Mouse (Mus musculus): ENCODE results near the gene D17Wsu92e. TPM values are rescaled to one million over a fixed set of nuclear protein-coding genes. Genes with fewer than 3 reads are reported as not detected.

Gene D17Wsu92e
- polyA plus RNA-seq, 1 experiment: 81.8 TPM

GRCm38 (mm10) chr17:27777823-27778222 lies 42.6 kb downstream of the D17Wsu92e start:
- H3K4me1 ChIP-seq (ENCODE audit: control insufficient read depth, insufficient read depth, low read length): peaks cover 39% of the 10 kb centered on the region
- no peak for TF ChIP-seq CTCF (IDR thresholded peaks at IDR 0.05; ENCODE audit: low read depth, low read length)
- TF ChIP-seq POLR2A (IDR thresholded peaks at IDR 0.05; ENCODE audit: borderline replicate concordance, low read depth, low read length): no peak
- H3K27ac ChIP-seq (ENCODE audit: insufficient read depth, low read depth, low read length): peak overlapping the region; percentile 41
- H3K4me3 ChIP-seq (ENCODE audit: insufficient read depth, low read length): no peak overlapping the region

- H3K4me3 ChIP-seq (ENCODE audit: insufficient read depth, low read length): no peak overlapping the region
- no peak for TF ChIP-seq CTCF (IDR thresholded peaks at IDR 0.05; ENCODE audit: low read depth, low read length)
- TF ChIP-seq POLR2A (IDR thresholded peaks at IDR 0.05; ENCODE audit: borderline replicate concordance, low read depth, low read length): no peak
These were observed 46.2 kb downstream of the D17Wsu92e start for GRCm38 (mm10) chr17:27774198-27774597.

GRCm38 (mm10) chr17:27771616-27772015 lies 48.8 kb downstream of the D17Wsu92e start:
- no peak for TF ChIP-seq CTCF (IDR thresholded peaks at IDR 0.05; ENCODE audit: low read depth, low read length)
- no peak for TF ChIP-seq POLR2A (IDR thresholded peaks at IDR 0.05; ENCODE audit: borderline replicate concordance, low read depth, low read length)
- H3K4me3 ChIP-seq (ENCODE audit: insufficient read depth, low read length): no peak overlapping the region
- H3K27ac ChIP-seq (ENCODE audit: insufficient read depth, low read depth, low read length): no peak overlapping the region
- H3K4me1 ChIP-seq (ENCODE audit: control insufficient read depth, insufficient read depth, low read length): peaks cover 14% of the 10 kb centered on the region

More at GRCm38 (mm10) chr17:27774198-27774597, 46.2 kb downstream of the D17Wsu92e start:
- H3K27ac ChIP-seq (ENCODE audit: insufficient read depth, low read depth, low read length): no peak overlapping the region
- H3K4me1 ChIP-seq (ENCODE audit: control insufficient read depth, insufficient read depth, low read length): peaks cover 19% of the 10 kb centered on the region

GRCm38 (mm10) chr17:27768817-27769542 lies 51.5 kb downstream of the D17Wsu92e start:
- no peak overlapping the region for H3K27ac ChIP-seq (ENCODE audit: insufficient read depth, low read depth, low read length)
- H3K4me1 ChIP-seq (ENCODE audit: control insufficient read depth, insufficient read depth, low read length): peaks cover 21% of the 10 kb centered on the region
- TF ChIP-seq CTCF (IDR thresholded peaks at IDR 0.05; ENCODE audit: low read depth, low read length): no peak
- TF ChIP-seq POLR2A (IDR thresholded peaks at IDR 0.05; ENCODE audit: borderline replicate concordance, low read depth, low read length): no peak
- no peak overlapping the region for H3K4me3 ChIP-seq (ENCODE audit: insufficient read depth, low read length)

- Histone ChIP-seq H3K4me1 (ENCODE audit: control insufficient read depth, insufficient read depth, low read length) (peaks cover 21% of the 10 kb centered on the region), H3K27ac (ENCODE audit: insufficient read depth, low read depth, low read length) (peak overlapping the region; percentile 24; the same call in 1 of the 2 replicates), H3K4me3 (ENCODE audit: insufficient read depth, low read length) (no peak overlapping the region)
- TF ChIP-seq CTCF (IDR thresholded peaks at IDR 0.05; ENCODE audit: low read depth, low read length): no peak
- TF ChIP-seq POLR2A (IDR thresholded peaks at IDR 0.05; ENCODE audit: borderline replicate concordance, low read depth, low read length): no peak
These were observed 52.9 kb downstream of the D17Wsu92e start for GRCm38 (mm10) chr17:27767543-27767942.

GRCm38 (mm10) chr17:27767120-27767519 lies 53.3 kb downstream of the D17Wsu92e start:
- peak overlapping the region; percentile 24; the same call in 1 of the 2 replicates for H3K27ac ChIP-seq (ENCODE audit: insufficient read depth, low read depth, low read length)
- TF ChIP-seq CTCF (IDR thresholded peaks at IDR 0.05; ENCODE audit: low read depth, low read length): no peak
- H3K4me1 ChIP-seq (ENCODE audit: control insufficient read depth, insufficient read depth, low read length): peaks cover 21% of the 10 kb centered on the region
- H3K4me3 ChIP-seq (ENCODE audit: insufficient read depth, low read length): no peak overlapping the region

GRCm38 (mm10) chr17:27765066-27765465 lies 55.4 kb downstream of the D17Wsu92e start:
- TF ChIP-seq CTCF (IDR thresholded peaks at IDR 0.05; ENCODE audit: low read depth, low read length) (no peak), POLR2A (IDR thresholded peaks at IDR 0.05; ENCODE audit: borderline replicate concordance, low read depth, low read length) (no peak)
- Histone ChIP-seq H3K4me3 (ENCODE audit: insufficient read depth, low read length) (no peak overlapping the region), H3K4me1 (ENCODE audit: control insufficient read depth, insufficient read depth, low read length) (peaks cover 21% of the 10 kb centered on the region), H3K27ac (ENCODE audit: insufficient read depth, low read depth, low read length) (peak overlapping the region; percentile 35; the same call in 1 of the 2 replicates)

- H3K4me1 ChIP-seq (ENCODE audit: control insufficient read depth, insufficient read depth, low read length): peaks cover 21% of the 10 kb centered on the region
- H3K27ac ChIP-seq (ENCODE audit: insufficient read depth, low read depth, low read length): peak overlapping the region; percentile 35; the same call in 1 of the 2 replicates
- TF ChIP-seq CTCF (IDR thresholded peaks at IDR 0.05; ENCODE audit: low read depth, low read length) (no peak), POLR2A (IDR thresholded peaks at IDR 0.05; ENCODE audit: borderline replicate concordance, low read depth, low read length) (no peak)
- no peak overlapping the region for H3K4me3 ChIP-seq (ENCODE audit: insufficient read depth, low read length)
These were observed 56.0 kb downstream of the D17Wsu92e start for GRCm38 (mm10) chr17:27764453-27764852.

- no peak for TF ChIP-seq POLR2A (IDR thresholded peaks at IDR 0.05; ENCODE audit: borderline replicate concordance, low read depth, low read length)
- TF ChIP-seq CTCF (IDR thresholded peaks at IDR 0.05; ENCODE audit: low read depth, low read length): no peak
- no peak overlapping the region for H3K27ac ChIP-seq (ENCODE audit: insufficient read depth, low read depth, low read length)
These were observed 57.6 kb downstream of the D17Wsu92e start for GRCm38 (mm10) chr17:27762884-27763283.

GRCm38 (mm10) chr17:27761639-27762336 lies 58.7 kb downstream of the D17Wsu92e start:
- peak; percentile 50; the same call in 1 of the 2 replicates for TF ChIP-seq CTCF (IDR thresholded peaks at IDR 0.05; ENCODE audit: low read depth, low read length)
- TF ChIP-seq POLR2A (IDR thresholded peaks at IDR 0.05; ENCODE audit: borderline replicate concordance, low read depth, low read length): no peak
- H3K4me3 ChIP-seq (ENCODE audit: insufficient read depth, low read length): no peak overlapping the region

More at GRCm38 (mm10) chr17:27762884-27763283, 57.6 kb downstream of the D17Wsu92e start:
- Histone ChIP-seq H3K4me1 (ENCODE audit: control insufficient read depth, insufficient read depth, low read length) (peaks cover 18% of the 10 kb centered on the region), H3K4me3 (ENCODE audit: insufficient read depth, low read length) (no peak overlapping the region)

More at GRCm38 (mm10) chr17:27761639-27762336, 58.7 kb downstream of the D17Wsu92e start:
- Histone ChIP-seq H3K4me1 (ENCODE audit: control insufficient read depth, insufficient read depth, low read length) (peaks cover 8% of the 10 kb centered on the region), H3K27ac (ENCODE audit: insufficient read depth, low read depth, low read length) (no peak overlapping the region)

All from bone marrow macrophage, adult 2 months (primary cell).